Mouse (Mus musculus): ENCODE measurements at regions not wholly inside any gene's neighbourhood (a gene's known extent, or its start where the extent isn't known, plus 50 kb on each side); places are given as distances from the start of the nearest gene placed in this dataset.

- Histone ChIP-seq H3K4me1 (replicated peaks; ENCODE audit: low read depth, low read length) (peaks cover 29% of the 10 kb centered on the region), H3K9me3 (ENCODE audit: low read length) (no peaks in the 10 kb centered on the region), H3K36me3 (ENCODE audit: insufficient read depth, low read length) (no peaks in the 10 kb centered on the region), H3K27me3 (ENCODE audit: insufficient read depth, low read length) (no peaks in the 10 kb centered on the region), H3K4me3 (replicated peaks; ENCODE audit: low read length) (peak overlapping the region; percentile 73)
- no peak for TF ChIP-seq NANOG (IDR thresholded peaks at IDR 0.05; ENCODE audit: borderline replicate concordance, low read length)
- no peak for TF ChIP-seq CTCF (conservative IDR thresholded peaks at IDR 0.05; ENCODE audit: low read length)
- TF ChIP-seq POU5F1 (IDR thresholded peaks at IDR 0.05; ENCODE audit: borderline replicate concordance, low read length): no peak
Measured at GRCm38 (mm10) chrX:13344701-13345100, 63.9 kb downstream of the Ddx3x start.

- Histone ChIP-seq H3K27me3 (ENCODE audit: insufficient read depth, low read length) (no peaks in the 10 kb centered on the region), H3K9me3 (ENCODE audit: low read length) (no peaks in the 10 kb centered on the region), H3K36me3 (ENCODE audit: insufficient read depth, low read length) (no peaks in the 10 kb centered on the region), H3K4me3 (replicated peaks; ENCODE audit: low read length) (peak overlapping the region; percentile 73), H3K4me1 (replicated peaks; ENCODE audit: low read depth, low read length) (peaks cover 29% of the 10 kb centered on the region)
- TF ChIP-seq NANOG (IDR thresholded peaks at IDR 0.05; ENCODE audit: borderline replicate concordance, low read length) (no peak), CTCF (conservative IDR thresholded peaks at IDR 0.05; ENCODE audit: low read length) (no peak), POU5F1 (IDR thresholded peaks at IDR 0.05; ENCODE audit: borderline replicate concordance, low read length) (no peak)
Measured at GRCm38 (mm10) chrX:13345126-13345525, 64.4 kb downstream of the Ddx3x start.

GRCm38 (mm10) chrX:13346011-13346631, 65.4 kb downstream of the Ddx3x start:
- no peaks in the 10 kb centered on the region for H3K9me3 ChIP-seq (ENCODE audit: low read length)
- TF ChIP-seq NANOG (IDR thresholded peaks at IDR 0.05; ENCODE audit: borderline replicate concordance, low read length) (no peak), CTCF (conservative IDR thresholded peaks at IDR 0.05; ENCODE audit: low read length) (no peak), POU5F1 (IDR thresholded peaks at IDR 0.05; ENCODE audit: borderline replicate concordance, low read length) (no peak)

GRCm38 (mm10) chrX:13346696-13347026, 65.9 kb downstream of the Ddx3x start:
- no peaks in the 10 kb centered on the region for H3K36me3 ChIP-seq (ENCODE audit: insufficient read depth, low read length)
- TF ChIP-seq POU5F1 (IDR thresholded peaks at IDR 0.05; ENCODE audit: borderline replicate concordance, low read length): no peak
- TF ChIP-seq NANOG (IDR thresholded peaks at IDR 0.05; ENCODE audit: borderline replicate concordance, low read length): no peak
- TF ChIP-seq CTCF (conservative IDR thresholded peaks at IDR 0.05; ENCODE audit: low read length): no peak
- peak overlapping the region; percentile 73 for H3K4me3 ChIP-seq (replicated peaks; ENCODE audit: low read length)
- peaks cover 29% of the 10 kb centered on the region for H3K4me1 ChIP-seq (replicated peaks; ENCODE audit: low read depth, low read length)
- H3K27me3 ChIP-seq (ENCODE audit: insufficient read depth, low read length): no peaks in the 10 kb centered on the region
- H3K9me3 ChIP-seq (ENCODE audit: low read length): no peaks in the 10 kb centered on the region

More at GRCm38 (mm10) chrX:13346011-13346631, 65.4 kb downstream of the Ddx3x start:
- H3K27me3 ChIP-seq (ENCODE audit: insufficient read depth, low read length): no peaks in the 10 kb centered on the region
- peak overlapping the region; percentile 73 for H3K4me3 ChIP-seq (replicated peaks; ENCODE audit: low read length)
- H3K36me3 ChIP-seq (ENCODE audit: insufficient read depth, low read length): no peaks in the 10 kb centered on the region
- peaks cover 29% of the 10 kb centered on the region for H3K4me1 ChIP-seq (replicated peaks; ENCODE audit: low read depth, low read length)

GRCm38 (mm10) chrX:13347027-13347840, 66.5 kb downstream of the Ddx3x start:
- H3K4me3 ChIP-seq (replicated peaks; ENCODE audit: low read length): peak overlapping the region; percentile 73
- H3K4me1 ChIP-seq (replicated peaks; ENCODE audit: low read depth, low read length): peaks cover 29% of the 10 kb centered on the region
- TF ChIP-seq CTCF (conservative IDR thresholded peaks at IDR 0.05; ENCODE audit: low read length) (no peak), NANOG (IDR thresholded peaks at IDR 0.05; ENCODE audit: borderline replicate concordance, low read length) (no peak), POU5F1 (IDR thresholded peaks at IDR 0.05; ENCODE audit: borderline replicate concordance, low read length) (no peak)
- H3K36me3 ChIP-seq (ENCODE audit: insufficient read depth, low read length): no peaks in the 10 kb centered on the region
- H3K9me3 ChIP-seq (ENCODE audit: low read length): no peaks in the 10 kb centered on the region
- H3K27me3 ChIP-seq (ENCODE audit: insufficient read depth, low read length): no peaks in the 10 kb centered on the region

- no peaks in the 10 kb centered on the region for H3K27me3 ChIP-seq (ENCODE audit: insufficient read depth, low read length)
- TF ChIP-seq POU5F1 (IDR thresholded peaks at IDR 0.05; ENCODE audit: borderline replicate concordance, low read length) (no peak), CTCF (conservative IDR thresholded peaks at IDR 0.05; ENCODE audit: low read length) (no peak), NANOG (IDR thresholded peaks at IDR 0.05; ENCODE audit: borderline replicate concordance, low read length) (no peak)
- no peak overlapping the region for H3K4me3 ChIP-seq (replicated peaks; ENCODE audit: low read length)
- no peaks in the 10 kb centered on the region for H3K9me3 ChIP-seq (ENCODE audit: low read length)
- peaks cover 32% of the 10 kb centered on the region for H3K4me1 ChIP-seq (replicated peaks; ENCODE audit: low read depth, low read length)
- H3K36me3 ChIP-seq (ENCODE audit: insufficient read depth, low read length): no peaks in the 10 kb centered on the region
Measured at GRCm38 (mm10) chrX:13348415-13348814, 67.6 kb downstream of the Ddx3x start.

GRCm38 (mm10) chrX:13350461-13350860, 69.7 kb downstream of the Ddx3x start:
- Histone ChIP-seq H3K4me1 (replicated peaks; ENCODE audit: low read depth, low read length) (peaks cover 23% of the 10 kb centered on the region), H3K4me3 (replicated peaks; ENCODE audit: low read length) (no peak overlapping the region), H3K9me3 (ENCODE audit: low read length) (no peaks in the 10 kb centered on the region), H3K36me3 (ENCODE audit: insufficient read depth, low read length) (no peaks in the 10 kb centered on the region), H3K27me3 (ENCODE audit: insufficient read depth, low read length) (no peaks in the 10 kb centered on the region)
- TF ChIP-seq CTCF (conservative IDR thresholded peaks at IDR 0.05; ENCODE audit: low read length) (no peak), POU5F1 (IDR thresholded peaks at IDR 0.05; ENCODE audit: borderline replicate concordance, low read length) (no peak), NANOG (IDR thresholded peaks at IDR 0.05; ENCODE audit: borderline replicate concordance, low read length) (no peak)

GRCm38 (mm10) chrX:13357149-13357783, 76.5 kb downstream of the Ddx3x start:
- Histone ChIP-seq H3K9me3 (ENCODE audit: low read length) (no peaks in the 10 kb centered on the region), H3K4me3 (replicated peaks; ENCODE audit: low read length) (no peak overlapping the region), H3K4me1 (replicated peaks; ENCODE audit: low read depth, low read length) (peaks cover 7% of the 10 kb centered on the region), H3K27me3 (ENCODE audit: insufficient read depth, low read length) (no peaks in the 10 kb centered on the region), H3K36me3 (ENCODE audit: insufficient read depth, low read length) (no peaks in the 10 kb centered on the region)
- TF ChIP-seq POU5F1 (IDR thresholded peaks at IDR 0.05; ENCODE audit: borderline replicate concordance, low read length) (no peak), CTCF (conservative IDR thresholded peaks at IDR 0.05; ENCODE audit: low read length) (no peak), NANOG (IDR thresholded peaks at IDR 0.05; ENCODE audit: borderline replicate concordance, low read length) (no peak)

All from E14TG2a.4 (cell line).